Mouse (Mus musculus): ENCODE results near the gene Slxl1.
"Not testable (repeated sequence)": the region's sequence is repeated elsewhere in the genome, so short reads cannot be mapped to it uniquely, and the experiment has no call there.

The Slxl1 gene

DNA sequence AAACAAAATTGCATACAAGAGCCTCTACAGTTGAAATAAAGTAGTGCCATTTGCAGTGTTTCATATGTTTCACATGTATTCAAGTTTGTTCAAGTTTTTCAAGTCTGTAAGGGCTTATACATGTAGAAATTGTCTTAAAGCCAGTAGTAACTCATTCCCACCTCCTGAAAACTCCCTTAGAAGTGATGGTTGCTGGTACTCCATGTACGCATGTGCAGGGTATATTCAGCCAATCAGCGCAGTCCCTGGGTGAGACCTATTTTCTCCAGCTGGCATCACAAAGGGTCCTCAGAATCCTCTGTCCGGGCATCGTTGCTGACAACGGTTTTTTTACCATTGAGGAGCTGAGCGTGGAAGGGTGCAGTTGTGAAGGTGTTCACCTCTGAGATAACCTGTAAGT lies at the start of gene Slxl1:
Gene Slxl1 (plus strand): TSS at position 301 of the 400 bp plus-strand sequence.
- in situ Hi-C loops (cut with MboI, MseI): not testable (repeated sequence)
